Mouse (Mus musculus): ENCODE measurements around the gene Tifab. TPM values are rescaled to one million over a fixed set of nuclear protein-coding genes. Genes with fewer than 3 reads are reported as not detected.
"Not testable (repeated sequence)": the region's sequence is repeated elsewhere in the genome, so short reads cannot be mapped to it uniquely, and the experiment has no call there.

The Tifab gene
- polyA plus RNA-seq, 1 experiment from 2014 or later, result 5.6 TPM

- H3K4me2 ChIP-seq (ENCODE audit: low read depth, low read length), result no peak overlapping the region
- no peak overlapping the region for H3K9ac ChIP-seq (ENCODE audit: low read length)
- H3K27me3 ChIP-seq (ENCODE audit: control insufficient read depth, insufficient read depth, low read length), result no peaks in the 10 kb centered on the region; the same call in 1 of the 2 replicates
- H3K4me3 ChIP-seq (replicated peaks; ENCODE audit: low read length), result no peak overlapping the region
- H3K9me3 ChIP-seq (replicated peaks; ENCODE audit: control insufficient read depth, low read length), result no peaks in the 10 kb centered on the region; the same call in 1 of the 2 replicates
- H3K36me3 ChIP-seq (ENCODE audit: control insufficient read depth, insufficient read depth, low read length), result no peaks in the 10 kb centered on the region
- H3K27ac ChIP-seq (ENCODE audit: low read length), result no peak overlapping the region
- no peaks in the 10 kb centered on the region for H3K4me1 ChIP-seq (ENCODE audit: control insufficient read depth, insufficient read depth, low read length)
- ATAC-seq (ENCODE audit: insufficient read depth, low FRiP score), result no peak
- 59% methylated on average over 5 of the region's 5 CpGs for WGBS
Measured at GRCm38 (mm10) chr13:56214633-56215032, 35.9 kb upstream of the Tifab start.

DNA sequence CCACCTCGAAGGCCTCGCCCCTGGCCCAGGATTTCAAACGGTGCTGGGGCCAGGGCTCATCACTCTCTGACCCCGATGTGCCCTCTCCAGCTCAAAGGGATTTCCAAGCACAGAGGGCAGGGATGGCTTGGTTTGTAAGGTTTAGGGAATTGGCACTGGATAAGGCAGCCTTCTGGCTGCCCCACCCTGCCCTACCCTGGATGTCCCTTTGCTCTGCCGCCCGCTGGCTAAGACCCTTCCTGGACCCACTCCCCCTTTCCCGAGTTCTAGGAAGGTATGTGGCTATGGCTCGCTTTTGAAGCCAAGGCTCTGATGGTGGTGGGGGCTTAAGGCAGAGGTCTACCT lies 30.4 kb upstream of the Tifab start:
- peak overlapping the region; percentile 48 for H3K4me2 ChIP-seq (ENCODE audit: low read depth, low read length)
- H3K36me3 ChIP-seq (ENCODE audit: control insufficient read depth, insufficient read depth, low read length), result no peaks in the 10 kb centered on the region
- peak; percentile 32; the same call in 1 of the 2 replicates for ATAC-seq (ENCODE audit: insufficient read depth, low FRiP score)
- 0 out of 2 replicates have a peak, but pooled peaks cover 3% of the 10 kb centered on the region for H3K4me1 ChIP-seq (ENCODE audit: control insufficient read depth, insufficient read depth, low read length)
- WGBS, result 28% methylated on average over 8 of the region's 8 CpGs
- H3K4me3 ChIP-seq (replicated peaks; ENCODE audit: low read length), result peak overlapping the region; percentile 22
- H3K9me3 ChIP-seq (replicated peaks; ENCODE audit: control insufficient read depth, low read length), result no peaks in the 10 kb centered on the region; the same call in 1 of the 2 replicates
- 0 out of 2 replicates have a peak, but pooled peaks cover 5% of the 10 kb centered on the region for H3K27me3 ChIP-seq (ENCODE audit: control insufficient read depth, insufficient read depth, low read length)
- peak overlapping the region; percentile 60 for H3K9ac ChIP-seq (ENCODE audit: low read length)
- H3K27ac ChIP-seq (ENCODE audit: low read length), result 0 out of 2 replicates have a peak overlapping the region, but pooled peaks have one; percentile 36

DNA sequence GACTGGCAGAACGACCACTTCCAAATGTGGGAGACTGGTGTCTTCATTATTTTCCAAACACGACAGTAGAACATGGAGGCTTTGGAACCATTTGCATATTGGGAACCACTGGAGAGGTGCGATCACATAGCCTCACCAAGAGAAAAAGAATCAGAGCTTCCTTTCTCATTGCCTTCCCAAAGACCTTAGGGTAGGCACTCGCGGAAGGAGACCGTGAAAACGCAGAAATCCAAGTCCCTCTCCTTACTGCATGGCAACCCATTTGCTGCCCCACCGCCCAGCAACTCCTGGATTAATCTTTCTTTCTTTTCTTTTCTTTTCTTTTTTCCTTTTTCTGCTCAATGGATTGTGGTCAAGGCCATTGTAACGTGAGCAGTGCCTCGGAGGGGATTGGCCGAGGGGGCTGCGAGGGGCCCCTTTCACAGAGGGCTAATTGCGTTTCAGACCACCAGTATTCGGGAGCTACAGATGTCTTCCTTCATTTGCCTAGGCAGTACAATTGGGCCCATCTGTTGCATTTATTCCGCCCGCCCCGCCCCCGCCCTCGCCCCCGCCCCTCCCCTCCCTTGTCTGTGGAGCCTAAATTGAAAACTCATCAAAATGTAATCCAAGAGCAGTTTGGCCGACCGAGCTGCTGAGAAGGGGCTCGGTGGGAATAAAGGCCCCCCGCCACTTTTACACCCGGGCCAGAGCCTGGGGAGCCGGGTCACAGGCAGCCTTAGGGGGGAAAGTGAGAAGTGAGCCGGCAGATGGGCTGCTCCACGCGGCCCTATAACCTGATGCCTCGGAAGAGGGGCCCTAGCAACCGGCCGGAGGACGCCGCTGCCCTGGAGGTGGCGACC lies 29.8 kb upstream of the Tifab start:
- Histone ChIP-seq H3K27me3 (ENCODE audit: control insufficient read depth, insufficient read depth, low read length) (0 out of 2 replicates have a peak, but pooled peaks cover 5% of the 10 kb centered on the region), H3K4me3 (replicated peaks; ENCODE audit: low read length) (peak overlapping the region; percentile 22), H3K36me3 (ENCODE audit: control insufficient read depth, insufficient read depth, low read length) (no peaks in the 10 kb centered on the region), H3K4me2 (ENCODE audit: low read depth, low read length) (peak overlapping the region; percentile 48), H3K9ac (ENCODE audit: low read length) (peak overlapping the region; percentile 60), H3K4me1 (ENCODE audit: control insufficient read depth, insufficient read depth, low read length) (0 out of 2 replicates have a peak, but pooled peaks cover 3% of the 10 kb centered on the region), H3K27ac (ENCODE audit: low read length) (0 out of 2 replicates have a peak overlapping the region, but pooled peaks have one; percentile 36), H3K9me3 (replicated peaks; ENCODE audit: control insufficient read depth, low read length) (no peaks in the 10 kb centered on the region; the same call in 1 of the 2 replicates)
- WGBS, result 8% methylated on average over 35 of the region's 35 CpGs
- peak; percentile 65; the same call in 1 of the 2 replicates for ATAC-seq (ENCODE audit: insufficient read depth, low FRiP score)

DNA sequence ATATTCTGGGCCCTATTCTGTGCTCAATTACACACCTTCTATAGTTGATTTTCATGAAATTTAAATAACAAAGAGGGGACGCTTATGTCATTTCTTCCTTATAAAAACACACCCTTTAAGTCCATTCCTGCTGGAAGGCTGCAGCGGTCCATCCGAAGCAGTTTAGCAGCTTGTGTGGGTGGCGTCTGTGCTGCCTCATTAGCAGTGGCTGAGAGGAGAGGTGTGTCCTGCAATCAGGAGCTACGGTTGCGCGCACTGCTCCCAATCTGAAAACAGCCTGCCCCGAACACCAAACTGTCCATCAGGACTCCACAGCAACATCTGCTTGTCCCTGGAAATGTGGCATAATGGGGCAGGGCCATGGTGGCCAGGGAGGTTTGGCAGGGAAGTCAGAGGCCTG lies 20.8 kb upstream of the Tifab start:
- WGBS, result 70% methylated on average over 8 of the region's 8 CpGs
- Histone ChIP-seq H3K9ac (ENCODE audit: low read length) (no peak overlapping the region), H3K4me3 (replicated peaks; ENCODE audit: low read length) (no peak overlapping the region), H3K9me3 (replicated peaks; ENCODE audit: control insufficient read depth, low read length) (no peaks in the 10 kb centered on the region), H3K27ac (ENCODE audit: low read length) (no peak overlapping the region), H3K36me3 (ENCODE audit: control insufficient read depth, insufficient read depth, low read length) (no peaks in the 10 kb centered on the region), H3K4me2 (ENCODE audit: low read depth, low read length) (no peak overlapping the region), H3K27me3 (ENCODE audit: control insufficient read depth, insufficient read depth, low read length) (no peaks in the 10 kb centered on the region), H3K4me1 (ENCODE audit: control insufficient read depth, insufficient read depth, low read length) (no peaks in the 10 kb centered on the region)
- ATAC-seq (ENCODE audit: insufficient read depth, low FRiP score), result no peak

GRCm38 (mm10) chr13:56197473-56198266 lies 19.0 kb upstream of the Tifab start:
- H3K9ac ChIP-seq (ENCODE audit: low read length), result no peak overlapping the region
- ATAC-seq (ENCODE audit: insufficient read depth, low FRiP score), result peak; percentile 69; the same call in 1 of the 2 replicates
- H3K9me3 ChIP-seq (replicated peaks; ENCODE audit: control insufficient read depth, low read length), result no peaks in the 10 kb centered on the region
- H3K36me3 ChIP-seq (ENCODE audit: control insufficient read depth, insufficient read depth, low read length), result no peaks in the 10 kb centered on the region
- no peaks in the 10 kb centered on the region for H3K4me1 ChIP-seq (ENCODE audit: control insufficient read depth, insufficient read depth, low read length)
- H3K27ac ChIP-seq (ENCODE audit: low read length), result no peak overlapping the region
- no peaks in the 10 kb centered on the region for H3K27me3 ChIP-seq (ENCODE audit: control insufficient read depth, insufficient read depth, low read length)
- H3K4me2 ChIP-seq (ENCODE audit: low read depth, low read length), result no peak overlapping the region
- 12% methylated on average over 15 of the region's 15 CpGs for WGBS
- no peak overlapping the region for H3K4me3 ChIP-seq (replicated peaks; ENCODE audit: low read length)

- no peak for ATAC-seq (ENCODE audit: insufficient read depth, low FRiP score)
- Histone ChIP-seq H3K4me3 (replicated peaks; ENCODE audit: low read length) (no peak overlapping the region), H3K36me3 (ENCODE audit: control insufficient read depth, insufficient read depth, low read length) (no peaks in the 10 kb centered on the region), H3K9ac (ENCODE audit: low read length) (no peak overlapping the region), H3K4me1 (ENCODE audit: control insufficient read depth, insufficient read depth, low read length) (no peaks in the 10 kb centered on the region), H3K27ac (ENCODE audit: low read length) (no peak overlapping the region), H3K27me3 (ENCODE audit: control insufficient read depth, insufficient read depth, low read length) (no peaks in the 10 kb centered on the region), H3K4me2 (ENCODE audit: low read depth, low read length) (no peak overlapping the region), H3K9me3 (replicated peaks; ENCODE audit: control insufficient read depth, low read length) (no peaks in the 10 kb centered on the region)
- 69% methylated on average over 12 of the region's 12 CpGs for WGBS
Measured at GRCm38 (mm10) chr13:56197031-56197430, 18.3 kb upstream of the Tifab start.

GRCm38 (mm10) chr13:56195824-56196223 lies 17.1 kb upstream of the Tifab start:
- H3K4me1 ChIP-seq (ENCODE audit: control insufficient read depth, insufficient read depth, low read length); H3K27ac ChIP-seq (ENCODE audit: low read length); H3K9me3 ChIP-seq (replicated peaks; ENCODE audit: control insufficient read depth, low read length); ATAC-seq (ENCODE audit: insufficient read depth, low FRiP score); H3K4me3 ChIP-seq (replicated peaks; ENCODE audit: low read length); H3K27me3 ChIP-seq (ENCODE audit: control insufficient read depth, insufficient read depth, low read length); H3K9ac ChIP-seq (ENCODE audit: low read length); H3K36me3 ChIP-seq (ENCODE audit: control insufficient read depth, insufficient read depth, low read length); H3K4me2 ChIP-seq (ENCODE audit: low read depth, low read length): not testable (repeated sequence)
- WGBS, result 79% methylated on average over 11 of the region's 11 CpGs

DNA sequence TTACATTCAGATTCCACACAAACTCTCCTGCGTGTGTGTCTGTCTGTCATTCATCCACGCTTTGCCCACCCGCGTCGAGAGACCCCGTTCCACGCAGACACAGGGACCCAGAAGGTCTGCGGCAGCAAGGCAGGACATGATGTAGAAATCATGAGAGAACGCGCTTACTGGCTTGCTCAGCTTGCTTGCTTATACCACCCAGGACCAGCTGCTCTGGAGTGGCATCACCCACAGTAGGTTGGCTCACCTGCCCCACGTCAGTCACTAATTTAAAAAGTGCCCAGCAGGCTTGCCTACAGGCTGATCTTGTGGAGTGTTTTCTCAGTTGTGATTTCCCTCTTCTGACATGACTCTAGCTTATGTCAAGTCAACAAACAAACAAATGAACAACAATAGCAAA lies 15.5 kb upstream of the Tifab start:
- 83% methylated on average over 11 of the region's 11 CpGs for WGBS
- not testable (repeated sequence) for H3K4me3 ChIP-seq (replicated peaks; ENCODE audit: low read length); H3K27me3 ChIP-seq (ENCODE audit: control insufficient read depth, insufficient read depth, low read length); ATAC-seq (ENCODE audit: insufficient read depth, low FRiP score); H3K9me3 ChIP-seq (replicated peaks; ENCODE audit: control insufficient read depth, low read length); H3K9ac ChIP-seq (ENCODE audit: low read length); H3K36me3 ChIP-seq (ENCODE audit: control insufficient read depth, insufficient read depth, low read length); H3K4me2 ChIP-seq (ENCODE audit: low read depth, low read length); H3K4me1 ChIP-seq (ENCODE audit: control insufficient read depth, insufficient read depth, low read length); H3K27ac ChIP-seq (ENCODE audit: low read length)

DNA sequence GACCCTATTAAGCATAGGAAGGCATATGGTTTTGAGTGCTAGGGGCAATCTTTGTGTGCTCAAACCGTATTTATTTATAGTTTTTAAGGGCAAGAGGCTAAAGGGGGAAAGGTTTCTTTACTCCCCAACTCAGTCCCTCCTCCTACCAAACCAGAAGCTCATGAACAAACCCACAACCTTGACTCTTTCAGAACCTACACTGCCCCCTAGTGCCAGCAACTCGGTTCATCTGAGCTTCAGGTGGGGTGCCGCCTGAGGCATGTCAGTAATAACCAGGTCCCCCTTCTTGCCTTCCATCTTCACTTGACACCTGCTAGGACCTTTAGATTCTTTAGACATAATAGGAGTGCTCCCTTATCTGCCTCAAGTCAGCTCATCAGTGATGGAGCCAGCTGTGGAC lies 12.5 kb upstream of the Tifab start:
- Histone ChIP-seq H3K9ac (ENCODE audit: low read length) (no peak overlapping the region), H3K4me3 (replicated peaks; ENCODE audit: low read length) (no peak overlapping the region), H3K4me2 (ENCODE audit: low read depth, low read length) (no peak overlapping the region), H3K4me1 (ENCODE audit: control insufficient read depth, insufficient read depth, low read length) (no peaks in the 10 kb centered on the region), H3K9me3 (replicated peaks; ENCODE audit: control insufficient read depth, low read length) (no peaks in the 10 kb centered on the region), H3K27me3 (ENCODE audit: control insufficient read depth, insufficient read depth, low read length) (no peaks in the 10 kb centered on the region), H3K36me3 (ENCODE audit: control insufficient read depth, insufficient read depth, low read length) (no peaks in the 10 kb centered on the region), H3K27ac (ENCODE audit: low read length) (no peak overlapping the region)
- 32% methylated on average over 3 of the region's 3 CpGs for WGBS
- ATAC-seq (ENCODE audit: insufficient read depth, low FRiP score), result no peak

Data from stomach, embryonic 16.5 days (tissue).